Mouse (Mus musculus): ENCODE measurements around the gene Bloc1s2. TPM values are rescaled to one million over a fixed set of nuclear protein-coding genes. Genes with fewer than 3 reads are reported as not detected.

Bloc1s2 gene
- total RNA-seq, 1 experiment, result 80.5 TPM

DNA sequence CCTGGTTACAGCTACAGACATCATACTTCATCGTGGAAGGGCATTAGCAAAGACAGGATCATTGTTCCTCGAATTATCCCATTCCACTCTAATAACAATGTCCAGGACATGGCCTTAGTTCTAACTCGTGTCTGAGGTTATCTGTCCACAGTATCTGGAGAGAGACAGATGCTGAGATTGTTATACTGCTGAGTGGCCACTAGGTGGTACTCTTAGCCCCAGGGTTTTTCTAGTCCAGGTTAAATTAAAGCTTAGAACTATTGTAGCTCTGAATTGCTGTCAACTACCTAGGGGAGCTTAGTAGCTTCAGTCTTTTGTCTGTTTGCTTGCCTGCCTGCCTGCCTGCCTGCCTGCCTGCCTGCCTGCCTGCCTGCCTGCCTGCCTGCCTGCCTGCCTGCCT, 15.3 kb upstream of the Bloc1s2 start:
- in situ Hi-C loops (cut with MboI; ENCODE audit: low sequenced_read_pairs in 2 of 2, unreplicated experiment in 2 of 2), result no loop called here
- TF ChIP-seq MAFK (IDR thresholded peaks at IDR 0.05; ENCODE audit: insufficient read depth, low read depth, low read length), result no peak
- no peaks in the 10 kb centered on the region for H3K4me1 ChIP-seq (ENCODE audit: control insufficient read depth in 2 of 2, insufficient read depth in 2 of 2, low read length in 2 of 2, poor library complexity in 1 of 2)
- DNase-seq (ENCODE audit: low read depth, low spot score), result no peak
- no peaks in the 10 kb centered on the region for H3K9me3 ChIP-seq (ENCODE audit: control insufficient read depth, insufficient read depth, low read depth, low read length)
- H3K4me3 ChIP-seq (ENCODE audit: insufficient read depth in 1 of 2, low read depth in 1 of 2, low read length in 2 of 2, poor library complexity in 1 of 2, severe bottlenecking in 1 of 2), result no peak overlapping the region
- H3K9ac ChIP-seq (ENCODE audit: insufficient read depth, low read depth, low read length, poor library complexity, severe bottlenecking), result no peak overlapping the region
- H3K36me3 ChIP-seq (ENCODE audit: control insufficient read depth, insufficient read depth, low read length, poor library complexity, severe bottlenecking), result no peaks in the 10 kb centered on the region
- 0 out of 2 replicates have a peak overlapping the region, but pooled peaks have one; percentile 22 for H3K27ac ChIP-seq (ENCODE audit: insufficient read depth, low read depth, low read length, poor library complexity, severe bottlenecking)

DNA sequence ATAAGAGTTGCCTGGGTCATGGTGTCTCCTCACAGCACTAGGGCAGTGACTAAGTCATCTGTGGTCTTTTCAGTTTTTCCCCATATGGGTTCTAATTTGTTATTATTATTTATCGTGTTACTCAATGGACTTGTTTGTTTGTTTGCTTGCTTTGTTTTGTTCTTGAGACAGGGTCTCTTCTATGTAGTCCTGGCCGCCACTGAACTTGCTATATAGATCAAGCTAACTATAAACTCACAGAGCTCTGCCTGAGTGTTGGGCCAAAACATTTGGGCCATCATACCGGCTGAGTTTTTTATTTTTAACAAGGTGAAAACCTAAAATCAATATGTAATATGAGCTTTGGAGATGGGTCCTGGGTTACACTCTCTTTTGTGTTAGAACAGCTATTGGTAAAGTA, 13.1 kb upstream of the Bloc1s2 start:
- DNase-seq (ENCODE audit: low read depth, low spot score), result no peak
- H3K9me3 ChIP-seq (ENCODE audit: control insufficient read depth, insufficient read depth, low read depth, low read length), result no peaks in the 10 kb centered on the region
- H3K9ac ChIP-seq (ENCODE audit: insufficient read depth, low read depth, low read length, poor library complexity, severe bottlenecking), result no peak overlapping the region
- peaks cover 0 to 4% of the 10 kb centered on the region in 2 experiments; a peak in 1 of 4 replicates for H3K4me1 ChIP-seq (ENCODE audit: control insufficient read depth in 2 of 2, insufficient read depth in 2 of 2, low read length in 2 of 2, poor library complexity in 1 of 2)
- TF ChIP-seq MAFK (IDR thresholded peaks at IDR 0.05; ENCODE audit: insufficient read depth, low read depth, low read length) (no peak), ZNF384 (IDR thresholded peaks at IDR 0.05; ENCODE audit: low read depth, low read length) (no peak), CHD2 (IDR thresholded peaks at IDR 0.05; ENCODE audit: low read depth, low read length) (no peak), ZC3H11A (IDR thresholded peaks at IDR 0.05; ENCODE audit: borderline replicate concordance, low read depth, low read length) (no peak), HCFC1 (IDR thresholded peaks at IDR 0.05; ENCODE audit: borderline replicate concordance, insufficient read depth, low read length) (no peak)
- no peak overlapping the region for H3K4me3 ChIP-seq (ENCODE audit: insufficient read depth in 1 of 2, low read depth in 1 of 2, low read length in 2 of 2, poor library complexity in 1 of 2, severe bottlenecking in 1 of 2)
- in situ Hi-C loops (cut with MboI; ENCODE audit: low sequenced_read_pairs in 2 of 2, unreplicated experiment in 2 of 2), result no loop called here
- no peak overlapping the region for H3K27ac ChIP-seq (ENCODE audit: insufficient read depth, low read depth, low read length, poor library complexity, severe bottlenecking)
- no peaks in the 10 kb centered on the region for H3K36me3 ChIP-seq (ENCODE audit: control insufficient read depth, insufficient read depth, low read length, poor library complexity, severe bottlenecking)

DNA sequence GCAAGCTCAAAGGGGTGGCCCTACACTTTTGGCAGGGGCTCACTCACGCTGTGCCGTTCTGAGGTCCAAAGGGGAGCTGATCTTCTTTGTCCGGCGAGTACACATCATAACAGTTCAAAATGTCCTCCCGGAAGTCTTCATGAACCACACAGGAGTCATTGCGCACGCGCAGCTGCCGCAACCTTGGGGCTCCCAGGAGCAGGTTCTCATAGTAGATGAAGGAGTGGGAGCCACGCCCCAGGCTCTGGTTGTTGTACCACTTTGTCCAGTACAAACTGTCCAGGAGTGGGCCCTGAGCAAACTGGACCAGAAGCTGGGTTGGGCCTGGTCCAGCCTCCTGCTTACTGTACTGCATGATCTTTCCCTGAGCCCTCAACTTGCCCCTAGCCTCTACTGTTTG, 10.8 kb upstream of the Bloc1s2 start:
- Histone ChIP-seq H3K27ac (ENCODE audit: insufficient read depth, low read depth, low read length, poor library complexity, severe bottlenecking) (no peak overlapping the region), H3K9ac (ENCODE audit: insufficient read depth, low read depth, low read length, poor library complexity, severe bottlenecking) (no peak overlapping the region), H3K36me3 (ENCODE audit: control insufficient read depth, insufficient read depth, low read length, poor library complexity, severe bottlenecking) (no peaks in the 10 kb centered on the region), H3K9me3 (ENCODE audit: control insufficient read depth, insufficient read depth, low read depth, low read length) (no peaks in the 10 kb centered on the region), H3K4me1 (ENCODE audit: control insufficient read depth in 2 of 2, insufficient read depth in 2 of 2, low read length in 2 of 2, poor library complexity in 1 of 2) (peaks cover 0 to 9% of the 10 kb centered on the region in 2 experiments; a peak in 2 of 4 replicates), H3K4me3 (ENCODE audit: insufficient read depth in 1 of 2, low read depth in 1 of 2, low read length in 2 of 2, poor library complexity in 1 of 2, severe bottlenecking in 1 of 2) (no peak overlapping the region)
- in situ Hi-C loops (cut with MboI; ENCODE audit: low sequenced_read_pairs in 2 of 2, unreplicated experiment in 2 of 2), result no loop called here
- DNase-seq (ENCODE audit: low read depth, low spot score), result no peak
- TF ChIP-seq ZNF384 (IDR thresholded peaks at IDR 0.05; ENCODE audit: low read depth, low read length), result no peak
- no peak for TF ChIP-seq MAFK (IDR thresholded peaks at IDR 0.05; ENCODE audit: insufficient read depth, low read depth, low read length)
- no peak for TF ChIP-seq HCFC1 (IDR thresholded peaks at IDR 0.05; ENCODE audit: borderline replicate concordance, insufficient read depth, low read length)
- no peak for TF ChIP-seq ZC3H11A (IDR thresholded peaks at IDR 0.05; ENCODE audit: borderline replicate concordance, low read depth, low read length)
- TF ChIP-seq CHD2 (IDR thresholded peaks at IDR 0.05; ENCODE audit: low read depth, low read length), result no peak

DNA sequence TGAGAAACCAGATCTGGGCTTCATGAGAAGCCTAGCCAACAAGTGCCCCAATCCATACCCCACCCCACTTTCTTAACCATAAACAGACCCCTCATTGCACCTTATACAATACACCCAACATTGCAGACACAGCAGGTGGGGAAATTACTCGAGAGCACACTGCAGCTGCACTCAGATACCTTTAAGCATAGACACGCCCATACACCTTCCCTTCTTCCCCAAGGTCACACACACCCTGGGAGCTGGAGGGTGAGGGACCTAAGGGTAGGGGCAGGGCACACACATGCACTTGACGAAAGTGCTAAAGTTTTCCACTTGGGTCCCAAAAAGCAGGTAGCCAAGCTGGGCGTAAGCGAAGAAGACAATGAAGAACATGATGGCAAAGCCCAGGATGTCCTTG, 7.5 kb upstream of the Bloc1s2 start:
- no peak overlapping the region for H3K9ac ChIP-seq (ENCODE audit: insufficient read depth, low read depth, low read length, poor library complexity, severe bottlenecking)
- in situ Hi-C loops (cut with MboI; ENCODE audit: low sequenced_read_pairs in 2 of 2, unreplicated experiment in 2 of 2), result no loop called here
- DNase-seq (ENCODE audit: low read depth, low spot score), result no peak
- H3K36me3 ChIP-seq (ENCODE audit: control insufficient read depth, insufficient read depth, low read length, poor library complexity, severe bottlenecking), result no peaks in the 10 kb centered on the region
- no peak overlapping the region for H3K27ac ChIP-seq (ENCODE audit: insufficient read depth, low read depth, low read length, poor library complexity, severe bottlenecking)
- no peak overlapping the region for H3K4me3 ChIP-seq (ENCODE audit: insufficient read depth in 1 of 2, low read depth in 1 of 2, low read length in 2 of 2, poor library complexity in 1 of 2, severe bottlenecking in 1 of 2)
- H3K9me3 ChIP-seq (ENCODE audit: control insufficient read depth, insufficient read depth, low read depth, low read length), result no peaks in the 10 kb centered on the region
- peaks cover 0 to 9% of the 10 kb centered on the region in 2 experiments; a peak in 2 of 4 replicates for H3K4me1 ChIP-seq (ENCODE audit: control insufficient read depth in 2 of 2, insufficient read depth in 2 of 2, low read length in 2 of 2, poor library complexity in 1 of 2)
- TF ChIP-seq ZC3H11A (IDR thresholded peaks at IDR 0.05; ENCODE audit: borderline replicate concordance, low read depth, low read length) (no peak), HCFC1 (IDR thresholded peaks at IDR 0.05; ENCODE audit: borderline replicate concordance, insufficient read depth, low read length) (no peak), CHD2 (IDR thresholded peaks at IDR 0.05; ENCODE audit: low read depth, low read length) (no peak), MAFK (IDR thresholded peaks at IDR 0.05; ENCODE audit: insufficient read depth, low read depth, low read length) (no peak), ZNF384 (IDR thresholded peaks at IDR 0.05; ENCODE audit: low read depth, low read length) (no peak)

DNA sequence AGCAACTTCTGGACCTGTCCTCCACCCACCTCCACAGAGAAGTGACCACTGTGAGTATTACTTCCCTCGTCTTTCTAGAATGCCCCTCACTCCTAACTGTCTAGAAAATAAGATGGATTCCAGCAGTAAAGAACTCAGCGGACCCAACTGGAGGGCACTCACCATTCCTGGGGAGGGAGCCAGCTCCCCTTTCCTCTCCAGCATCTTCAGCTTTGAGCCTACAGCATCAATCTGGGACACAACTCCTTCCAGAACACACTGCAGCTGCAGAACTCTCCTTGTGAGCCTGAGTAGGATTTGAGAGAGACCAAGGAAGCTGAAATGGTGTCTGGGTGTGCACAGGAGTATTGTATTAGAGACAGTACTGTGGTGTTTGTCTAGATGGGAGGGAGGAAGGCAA, 2.7 kb upstream of the Bloc1s2 start:
- Histone ChIP-seq H3K9me3 (ENCODE audit: control insufficient read depth, insufficient read depth, low read depth, low read length) (no peaks in the 10 kb centered on the region), H3K27ac (ENCODE audit: insufficient read depth, low read depth, low read length, poor library complexity, severe bottlenecking) (no peak overlapping the region), H3K4me3 (ENCODE audit: insufficient read depth in 1 of 2, low read depth in 1 of 2, low read length in 2 of 2, poor library complexity in 1 of 2, severe bottlenecking in 1 of 2) (no peak overlapping the region), H3K36me3 (ENCODE audit: control insufficient read depth, insufficient read depth, low read length, poor library complexity, severe bottlenecking) (peaks cover 3% of the 10 kb centered on the region; the same call in 1 of the 2 replicates), H3K4me1 (ENCODE audit: control insufficient read depth in 2 of 2, insufficient read depth in 2 of 2, low read length in 2 of 2, poor library complexity in 1 of 2) (peaks cover 0 to 7% of the 10 kb centered on the region in 2 experiments; a peak in 2 of 4 replicates), H3K9ac (ENCODE audit: insufficient read depth, low read depth, low read length, poor library complexity, severe bottlenecking) (no peak overlapping the region)
- TF ChIP-seq HCFC1 (IDR thresholded peaks at IDR 0.05; ENCODE audit: borderline replicate concordance, insufficient read depth, low read length), result no peak
- TF ChIP-seq CHD2 (IDR thresholded peaks at IDR 0.05; ENCODE audit: low read depth, low read length), result no peak
- no peak for TF ChIP-seq MAFK (IDR thresholded peaks at IDR 0.05; ENCODE audit: insufficient read depth, low read depth, low read length)
- no peak for TF ChIP-seq ZC3H11A (IDR thresholded peaks at IDR 0.05; ENCODE audit: borderline replicate concordance, low read depth, low read length)
- TF ChIP-seq ZNF384 (IDR thresholded peaks at IDR 0.05; ENCODE audit: low read depth, low read length), result no peak
- no peak for DNase-seq (ENCODE audit: low read depth, low spot score)
- in situ Hi-C loops (cut with MboI; ENCODE audit: low sequenced_read_pairs in 2 of 2, unreplicated experiment in 2 of 2), result no loop called here

Measured in ES-E14 (cell line).